Mouse (Mus musculus) midbrain, embryonic 16.5 days (tissue): ENCODE data around the gene Ech1. TPM values are rescaled to one million over a fixed set of nuclear protein-coding genes. Genes with fewer than 3 reads are reported as not detected.
A peak's percentile ranks its signal among the peaks of the same experiment; 100 is the strongest.

Experiments used
- ATAC-seq: fragments of 200-750 bp; cut with Nextera tagmentation; 2 replicates; pipeline ENCODE4 v1.8.0; 2017; ENCODE audit warnings: moderate TSS enrichment
- H3K27ac ChIP-seq: fragments of 300-500 bp; sonication (generic); 2 replicates; pipeline ENCODE4 v1.5.1; 2014; ENCODE audit warnings: mild to moderate bottlenecking, low read length, mixed read lengths
- H3K27me3 ChIP-seq: fragments of 300-500 bp; sonication (generic); 2 replicates; pipeline ENCODE4 v1.6.1; 2014; ENCODE audit warnings: low read depth, low read length, mixed read lengths; ENCODE audit not compliant: control insufficient read depth, insufficient read depth
- H3K36me3 ChIP-seq: fragments of 300-500 bp; sonication (generic); 2 replicates; pipeline ENCODE4 v1.6.1; 2014; ENCODE audit warnings: mild to moderate bottlenecking, low read length, moderate library complexity, mixed read lengths; ENCODE audit not compliant: control insufficient read depth, insufficient read depth
- H3K4me1 ChIP-seq: fragments of 300-500 bp; sonication (generic); 2 replicates; pipeline ENCODE4 v1.6.1; 2014; ENCODE audit warnings: mild to moderate bottlenecking, low read length, mixed read lengths; ENCODE audit not compliant: control insufficient read depth, insufficient read depth
- H3K4me2 ChIP-seq: fragments of 300-500 bp; sonication (generic); 2 replicates; pipeline ENCODE4 v1.6.1; 2014; ENCODE audit warnings: mild to moderate bottlenecking, low read length, mixed read lengths
- H3K4me3 ChIP-seq: fragments of 300-500 bp; sonication (generic); 2 replicates; pipeline ENCODE4 v1.5.1; 2014; ENCODE audit warnings: low read depth, mild to moderate bottlenecking, low read length, moderate library complexity, mixed read lengths
- H3K9ac ChIP-seq: fragments of 300-500 bp; sonication (generic); 2 replicates; pipeline ENCODE4 v1.6.1; 2014; ENCODE audit warnings: low read depth, low read length, mixed read lengths
- H3K9me3 ChIP-seq: fragments of 300-500 bp; sonication (generic); replicated peaks from 2 replicates; pipeline ENCODE4 v1.6.1; 2014; ENCODE audit warnings: mild to moderate bottlenecking, low read length, mixed read lengths; ENCODE audit not compliant: control insufficient read depth, poor library complexity, severe bottlenecking
- WGBS: fragments of 180-500 bp; shearing (Covaris S2); extraction: QIAGEN DNeasy Blood & Tissue Kit; methylation state at CpG from one replicate; pipeline ENCODE4 v1.1.7; 2014; 5-methylcytosine and 5-hydroxymethylcytosine counted together
- polyA plus RNA-seq: library from polyadenylated mRNA; unstranded; fragments of >200 nt; fragmentation: Nextera tagmentation; extraction: Ambion mirVana; gene quantifications from 2 replicates; pipeline ENCODE4 v1.2.1, GENCODE M21; 2015

The Ech1 gene
- polyA plus RNA-seq, 1 experiment from 2014 or later, result 96.4 TPM

DNA sequence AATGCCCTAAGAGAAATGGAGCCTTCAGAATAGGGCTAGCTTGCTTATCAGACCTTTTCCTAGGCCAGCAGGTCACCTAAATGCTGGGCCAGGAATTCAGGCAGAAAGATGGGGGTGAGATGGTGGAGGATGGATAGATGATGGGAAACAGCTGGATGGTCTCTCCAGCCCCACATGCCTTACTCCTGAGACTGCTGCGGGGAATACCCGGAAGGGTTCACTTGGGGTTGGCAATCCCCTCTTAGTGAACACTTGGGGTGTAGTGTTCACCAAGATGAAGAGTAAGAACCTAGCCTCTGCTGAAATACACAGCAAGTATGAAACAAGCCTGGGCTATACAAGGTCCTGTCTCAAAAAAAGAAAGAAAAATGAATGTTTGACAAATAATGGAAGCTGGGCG lies 35.8 kb upstream of the Ech1 start:
- no peaks in the 10 kb centered on the region for H3K9me3 ChIP-seq
- H3K36me3 ChIP-seq, result 0 out of 2 replicates have a peak, but pooled peaks cover 2% of the 10 kb centered on the region
- no peak overlapping the region for H3K4me3 ChIP-seq
- no peak for ATAC-seq
- no peaks in the 10 kb centered on the region for H3K4me1 ChIP-seq
- H3K9ac ChIP-seq, result no peak overlapping the region
- no peak overlapping the region for H3K27ac ChIP-seq
- WGBS, result 83% methylated on average over 3 of the region's 3 CpGs
- H3K4me2 ChIP-seq, result no peak overlapping the region
- H3K27me3 ChIP-seq, result no peaks in the 10 kb centered on the region

DNA sequence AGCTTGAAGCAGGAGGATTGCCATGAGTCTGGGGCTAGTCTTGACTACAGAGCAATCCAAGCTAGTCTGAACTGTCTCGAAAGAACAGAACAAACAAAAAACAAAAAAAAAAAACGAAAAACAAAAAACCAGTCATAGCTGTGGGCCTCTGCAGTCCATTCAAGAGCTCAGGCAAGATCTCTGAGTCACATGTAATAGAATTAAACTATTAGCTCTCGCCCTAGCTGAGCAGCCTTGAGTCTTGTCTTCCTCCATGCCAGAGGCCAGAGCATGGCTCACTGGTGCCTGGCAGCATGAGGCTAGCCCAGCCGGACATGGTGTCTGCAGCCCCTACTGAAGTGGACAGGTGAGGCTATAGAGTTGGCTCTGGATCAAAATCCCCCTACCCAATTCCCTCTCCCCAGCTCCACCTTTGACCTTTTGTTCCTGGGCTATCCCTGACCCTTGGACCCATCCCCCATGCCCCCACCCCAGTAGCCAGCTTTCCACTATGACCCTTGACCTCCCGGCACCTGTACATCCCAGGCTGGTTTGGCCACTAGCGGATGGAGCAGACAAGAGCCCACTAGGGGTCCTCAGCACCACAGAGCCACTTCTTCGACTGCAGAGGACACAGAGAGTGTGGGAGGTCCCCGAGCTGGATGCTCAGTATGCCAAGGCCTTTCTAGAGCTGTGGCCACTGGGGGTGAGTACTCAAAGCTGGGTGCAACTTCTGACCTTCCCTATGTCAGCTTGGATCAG lies 34.8 kb upstream of the Ech1 start:
- Histone ChIP-seq H3K4me1 (no peaks in the 10 kb centered on the region), H3K4me2 (no peak overlapping the region), H3K4me3 (no peak overlapping the region), H3K9ac (no peak overlapping the region), H3K27ac (no peak overlapping the region), H3K9me3 (no peaks in the 10 kb centered on the region), H3K27me3 (no peaks in the 10 kb centered on the region), H3K36me3 (0 out of 2 replicates have a peak, but pooled peaks cover 2% of the 10 kb centered on the region)
- WGBS, result 51% methylated on average over 8 of the region's 8 CpGs
- ATAC-seq, result no peak

DNA sequence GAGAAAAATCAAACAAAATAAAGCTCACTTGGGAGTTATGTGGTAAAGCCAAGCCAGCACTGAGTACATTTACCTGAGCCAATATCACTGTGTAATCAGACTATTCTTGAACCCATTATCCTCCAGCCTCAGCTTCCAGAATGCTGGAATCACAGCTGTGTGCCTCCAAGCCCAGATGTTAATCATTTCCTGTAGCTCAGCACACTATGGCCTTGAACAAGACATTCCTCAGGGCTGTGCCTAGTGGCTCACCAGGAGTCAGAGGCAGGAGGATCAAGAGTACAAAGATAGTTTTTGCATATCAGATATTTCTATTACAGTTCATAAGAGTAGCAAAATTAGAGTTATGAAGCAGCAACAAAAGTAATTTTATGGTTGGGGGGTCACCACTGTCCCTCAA lies 33.3 kb upstream of the Ech1 start:
- ATAC-seq, result no peak
- no peaks in the 10 kb centered on the region for H3K9me3 ChIP-seq
- H3K9ac ChIP-seq, result no peak overlapping the region
- H3K27ac ChIP-seq, result no peak overlapping the region
- H3K27me3 ChIP-seq, result no peaks in the 10 kb centered on the region; the same call in 1 of the 2 replicates
- H3K4me1 ChIP-seq, result 0 out of 2 replicates have a peak, but pooled peaks cover 3% of the 10 kb centered on the region
- no peak overlapping the region for H3K4me2 ChIP-seq
- no peak overlapping the region for H3K4me3 ChIP-seq
- 0 out of 2 replicates have a peak, but pooled peaks cover 2% of the 10 kb centered on the region for H3K36me3 ChIP-seq

DNA sequence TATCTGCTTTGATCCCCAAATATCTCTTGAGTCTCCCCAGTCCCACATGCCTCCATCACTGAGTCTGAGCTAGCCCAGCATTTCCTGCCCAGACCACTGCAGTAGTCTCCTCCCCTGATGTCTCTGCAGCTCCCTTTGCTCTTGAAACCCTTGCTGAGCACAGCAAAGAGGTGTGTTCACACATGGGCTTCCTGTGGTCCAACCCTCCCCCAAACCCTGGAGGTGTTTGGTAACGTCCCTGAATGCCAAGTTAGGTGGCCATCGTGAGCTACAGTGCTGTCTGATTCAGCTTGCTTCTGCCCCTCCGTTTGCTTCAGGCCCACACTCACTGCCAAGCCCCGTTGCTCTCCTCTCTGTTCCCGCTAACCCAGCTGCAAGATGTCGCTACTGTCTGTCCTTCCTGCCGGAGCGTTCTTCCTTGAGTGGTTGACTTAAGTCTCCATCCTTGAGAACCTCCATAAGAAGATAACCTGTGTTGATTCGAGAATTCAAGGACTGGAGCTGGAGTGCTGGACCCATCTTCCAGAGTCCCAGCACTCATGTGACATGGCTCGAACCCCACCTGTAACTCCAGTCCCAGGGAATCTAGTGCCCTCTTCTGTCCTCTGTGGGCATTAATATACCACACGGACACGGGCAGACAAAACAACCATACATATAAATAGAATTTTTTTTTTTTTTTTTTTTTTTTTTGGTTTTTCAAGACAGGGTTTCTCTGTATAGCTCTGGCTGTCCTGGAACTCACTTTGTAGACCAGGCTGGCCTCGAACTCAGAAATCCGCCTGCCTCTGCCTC lies 32.4 kb upstream of the Ech1 start:
- Histone ChIP-seq H3K9me3 (no peaks in the 10 kb centered on the region), H3K9ac (no peak overlapping the region), H3K36me3 (0 out of 2 replicates have a peak, but pooled peaks cover 2% of the 10 kb centered on the region), H3K4me1 (0 out of 2 replicates have a peak, but pooled peaks cover 4% of the 10 kb centered on the region), H3K4me2 (no peak overlapping the region), H3K27ac (no peak overlapping the region), H3K27me3 (no peaks in the 10 kb centered on the region; the same call in 1 of the 2 replicates), H3K4me3 (no peak overlapping the region)
- 89% methylated on average over 12 of the region's 14 CpGs for WGBS
- no peak for ATAC-seq

DNA sequence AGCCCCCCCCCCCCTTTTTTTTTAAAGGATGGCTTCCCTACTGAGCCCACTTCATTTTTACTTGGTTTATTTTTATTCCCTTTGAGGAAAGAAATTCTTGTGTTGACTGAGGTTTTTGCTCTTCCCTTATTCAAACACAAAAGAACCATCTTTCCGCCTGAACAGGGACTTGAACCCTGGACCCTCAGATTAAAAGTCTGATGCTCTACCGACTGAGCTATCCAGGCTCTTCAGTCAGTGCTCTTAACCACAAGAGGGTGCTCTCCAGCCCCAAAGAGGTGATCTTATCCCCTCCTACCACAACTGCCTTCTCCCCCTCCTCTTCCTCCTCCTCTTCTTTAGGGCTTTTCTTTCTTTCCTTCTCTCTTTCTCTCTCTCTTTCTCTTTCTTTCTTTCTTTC lies 31.2 kb upstream of the Ech1 start:
- no peak for ATAC-seq
- H3K9ac ChIP-seq, result no peak overlapping the region

DNA sequence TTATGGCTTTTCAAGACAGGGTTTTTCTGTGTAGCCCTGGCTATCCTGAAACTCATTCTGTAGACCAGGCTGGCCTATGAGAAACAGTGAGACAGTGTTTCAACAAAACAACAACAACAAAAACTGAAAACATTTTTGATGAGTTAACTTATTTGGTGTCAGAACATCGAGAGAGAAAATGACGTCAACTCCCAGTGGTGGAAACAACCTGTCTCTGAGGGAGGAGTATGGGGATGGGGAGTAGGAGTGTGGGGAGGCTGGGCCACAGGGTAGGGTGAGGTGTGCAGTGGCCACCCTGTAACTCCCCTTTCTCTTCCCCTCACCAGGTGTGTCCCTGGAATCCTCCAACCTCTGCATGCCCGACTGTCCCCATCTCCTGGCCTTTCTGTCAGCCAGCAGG lies 30.5 kb upstream of the Ech1 start:
- no peak overlapping the region for H3K4me2 ChIP-seq
- H3K27ac ChIP-seq, result no peak overlapping the region
- H3K36me3 ChIP-seq, result no peaks in the 10 kb centered on the region
- H3K27me3 ChIP-seq, result no peaks in the 10 kb centered on the region; the same call in 1 of the 2 replicates
- no peak overlapping the region for H3K4me3 ChIP-seq
- 87% methylated on average over 3 of the region's 3 CpGs for WGBS
- H3K9me3 ChIP-seq, result no peaks in the 10 kb centered on the region
- 0 out of 2 replicates have a peak, but pooled peaks cover 4% of the 10 kb centered on the region for H3K4me1 ChIP-seq
- no peak for ATAC-seq
- H3K9ac ChIP-seq, result no peak overlapping the region

More for the DNA sequence above, 31.2 kb upstream of the Ech1 start:
- Histone ChIP-seq H3K4me1 (0 out of 2 replicates have a peak, but pooled peaks cover 4% of the 10 kb centered on the region), H3K4me2 (no peak overlapping the region), H3K27me3 (no peaks in the 10 kb centered on the region; the same call in 1 of the 2 replicates), H3K4me3 (no peak overlapping the region), H3K27ac (no peak overlapping the region), H3K36me3 (no peaks in the 10 kb centered on the region), H3K9me3 (no peaks in the 10 kb centered on the region)
- 33% methylated on average over 2 of the region's 2 CpGs for WGBS

DNA sequence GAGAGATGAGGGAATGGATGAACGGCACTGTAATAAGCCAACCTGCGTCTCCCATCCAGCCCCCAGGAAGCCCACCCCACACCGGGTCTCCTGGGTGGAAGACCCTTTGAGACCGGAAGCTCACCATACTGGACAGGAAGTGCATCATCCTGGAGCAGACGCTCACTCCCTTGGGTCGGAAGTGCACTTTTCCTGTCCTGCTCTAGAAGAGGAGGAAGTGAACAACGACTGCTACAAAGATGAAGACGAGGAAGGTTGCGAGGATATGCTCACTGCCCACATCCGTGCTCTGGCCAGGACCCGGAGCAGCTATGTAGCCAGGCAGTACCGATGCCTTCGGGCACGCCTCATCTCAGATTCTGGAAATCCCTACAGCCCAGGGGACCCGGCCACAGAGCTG lies 29.2 kb upstream of the Ech1 start:
- no peaks in the 10 kb centered on the region for H3K36me3 ChIP-seq
- ATAC-seq, result no peak
- no peak overlapping the region for H3K4me2 ChIP-seq
- H3K4me1 ChIP-seq, result 0 out of 2 replicates have a peak, but pooled peaks cover 4% of the 10 kb centered on the region
- H3K27ac ChIP-seq, result no peak overlapping the region
- no peaks in the 10 kb centered on the region; the same call in 1 of the 2 replicates for H3K27me3 ChIP-seq
- WGBS, result 83% methylated on average over 15 of the region's 15 CpGs
- no peaks in the 10 kb centered on the region for H3K9me3 ChIP-seq
- no peak overlapping the region for H3K9ac ChIP-seq
- no peak overlapping the region for H3K4me3 ChIP-seq

DNA sequence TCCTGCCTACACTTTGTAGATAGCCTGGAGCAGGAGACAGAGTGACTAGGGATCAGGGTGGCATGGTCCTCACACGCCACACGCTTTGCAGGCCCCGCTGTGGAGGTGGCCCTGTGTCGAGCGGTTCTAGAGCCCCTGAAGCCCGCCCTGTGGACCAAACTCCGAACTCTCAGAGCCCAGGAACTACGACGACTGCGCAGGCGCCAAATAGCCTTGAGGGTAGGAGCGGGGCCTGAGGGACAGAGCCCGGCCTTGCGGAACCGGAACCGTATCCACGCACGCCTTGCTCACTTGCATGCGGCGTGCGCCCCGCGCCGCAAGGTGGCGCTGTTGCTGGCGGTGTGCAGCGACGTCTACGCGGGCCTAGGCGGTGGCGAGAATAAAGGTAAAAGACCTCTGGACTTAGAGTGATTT lies 28.4 kb upstream of the Ech1 start:
- Histone ChIP-seq H3K4me3 (peak overlapping the region; percentile 13), H3K36me3 (no peaks in the 10 kb centered on the region), H3K9me3 (no peaks in the 10 kb centered on the region), H3K4me2 (peak overlapping the region; percentile 38), H3K27ac (no peak overlapping the region), H3K4me1 (0 out of 2 replicates have a peak, but pooled peaks cover 4% of the 10 kb centered on the region), H3K27me3 (no peaks in the 10 kb centered on the region; the same call in 1 of the 2 replicates), H3K9ac (peak overlapping the region; percentile 21; the same call in 1 of the 2 replicates)
- 12% methylated on average over 32 of the region's 32 CpGs for WGBS
- peak; percentile 62 for ATAC-seq
